8 mouse cellular contexts compared by ENCODE assay signal in genomic region chr17:43359826-43360619, GRCm38 (mm10). TPM values are rescaled to one million over a fixed set of nuclear protein-coding genes. Genes with fewer than 3 reads are reported as not detected.
DNase-seq lines count a peak whose midpoint lies in the region; ATAC-seq lines count a peak whose summit lies in the region.

Adgrf5 (plus strand) TSS chr17:43360451.

- 0 out of 2 replicates have a peak within 1 kb of the TSS, but pooled peaks have one; percentile 29 for H3K27ac ChIP-seq in hindbrain, embryonic 10.5 days
- H3K27ac ChIP-seq in hindbrain, embryonic 11.5 days (ENCODE audit: low read depth, low read length) = no peak within 1 kb of the TSS
- H3K27ac ChIP-seq in hindbrain, embryonic 16.5 days (ENCODE audit: low read depth, low read length) = no peak within 1 kb of the TSS
- H3K27ac ChIP-seq in neural tube, embryonic 11.5 days (ENCODE audit: low read depth, low read length) = no peak within 1 kb of the TSS

- no peaks in the 10 kb centered on the region for H3K27me3 ChIP-seq in hindbrain, embryonic 10.5 days (ENCODE audit: insufficient read depth, poor library complexity, severe bottlenecking)
- no peaks in the 10 kb centered on the region for H3K27me3 ChIP-seq in hindbrain, embryonic 11.5 days (ENCODE audit: control insufficient read depth, insufficient read depth, low read length)
- H3K27me3 ChIP-seq in hindbrain, embryonic 16.5 days (replicated peaks; ENCODE audit: control insufficient read depth, insufficient read depth, low read length) = no peaks in the 10 kb centered on the region
- H3K27me3 ChIP-seq in neural tube, embryonic 11.5 days (ENCODE audit: control insufficient read depth, insufficient read depth, low read length) = no peaks in the 10 kb centered on the region

- peak within 1 kb of the TSS; percentile 13; the same call in 1 of the 2 replicates for H3K4me3 ChIP-seq in hindbrain, embryonic 10.5 days
- H3K4me3 ChIP-seq in hindbrain, embryonic 11.5 days (ENCODE audit: low read depth, low read length) = no peak within 1 kb of the TSS
- H3K4me3 ChIP-seq in hindbrain, embryonic 16.5 days (ENCODE audit: low read length) = peak within 1 kb of the TSS; percentile 9; the same call in 1 of the 2 replicates
- 0 out of 2 replicates have a peak within 1 kb of the TSS, but pooled peaks have one; percentile 1 for H3K4me3 ChIP-seq in neural tube, embryonic 11.5 days (ENCODE audit: low read depth, low read length)

- peaks cover 26% of the 10 kb centered on the region for H3K4me1 ChIP-seq in hindbrain, embryonic 10.5 days (replicated peaks)
- no peaks in the 10 kb centered on the region for H3K4me1 ChIP-seq in hindbrain, embryonic 11.5 days (replicated peaks; ENCODE audit: control insufficient read depth, insufficient read depth, low read length)
- H3K4me1 ChIP-seq in hindbrain, embryonic 16.5 days (ENCODE audit: control insufficient read depth, insufficient read depth, low read depth, low read length) = no peaks in the 10 kb centered on the region; the same call in 1 of the 2 replicates
- H3K4me1 ChIP-seq in neural tube, embryonic 11.5 days (ENCODE audit: control insufficient read depth, insufficient read depth, low read length) = no peaks in the 10 kb centered on the region

- WGBS in hindbrain, embryonic 10.5 days = 64% methylated on average over 16 of the region's 16 CpGs
- WGBS in hindbrain, embryonic 11.5 days = 58% methylated on average over 16 of the region's 16 CpGs
- WGBS in hindbrain, embryonic 16.5 days = 66% methylated on average over 16 of the region's 16 CpGs
- 58% methylated on average over 16 of the region's 16 CpGs for WGBS in neural tube, embryonic 11.5 days

- H3K9me3 ChIP-seq in hindbrain, embryonic 10.5 days = no peaks in the 10 kb centered on the region
- H3K9me3 ChIP-seq in hindbrain, embryonic 11.5 days (ENCODE audit: control insufficient read depth, low read length) = no peaks in the 10 kb centered on the region
- H3K9me3 ChIP-seq in hindbrain, embryonic 16.5 days (ENCODE audit: control insufficient read depth, low read length) = no peaks in the 10 kb centered on the region
- H3K9me3 ChIP-seq in neural tube, embryonic 11.5 days (ENCODE audit: control insufficient read depth, low read length) = no peaks in the 10 kb centered on the region

- no peaks in the 10 kb centered on the region for H3K36me3 ChIP-seq in hindbrain, embryonic 10.5 days
- no peaks in the 10 kb centered on the region for H3K36me3 ChIP-seq in hindbrain, embryonic 11.5 days (ENCODE audit: control insufficient read depth, insufficient read depth, low read length)
- no peaks in the 10 kb centered on the region for H3K36me3 ChIP-seq in hindbrain, embryonic 16.5 days (ENCODE audit: control insufficient read depth, insufficient read depth, low read length)
- no peaks in the 10 kb centered on the region for H3K36me3 ChIP-seq in neural tube, embryonic 11.5 days (ENCODE audit: control insufficient read depth, insufficient read depth, low read length)

- peak; percentile 8 for DNase-seq in hindbrain, embryonic 10.5 days (ENCODE audit: low spot score)
- DNase-seq in hindbrain, embryonic 11.5 days (ENCODE audit: low spot score) = no peak
- no peak for DNase-seq in gastrocnemius, adult 8-10 months (ENCODE audit: low spot score in 2 of 2)
- DNase-seq in left cerebral cortex, postnatal 4 days = no peak
- DNase-seq in neural tube, embryonic 11.5 days (ENCODE audit: low spot score) = no peak
- no peak for DNase-seq in retina, embryonic 14.5 days (ENCODE audit: low spot score)
- DNase-seq in Muller cell, postnatal 12 days (ENCODE audit: inconsistent ontology term) = no peak

- H3K9ac ChIP-seq in hindbrain, embryonic 11.5 days (ENCODE audit: low read depth, low read length) = no peak within 1 kb of the TSS
- H3K9ac ChIP-seq in hindbrain, embryonic 16.5 days (ENCODE audit: low read depth, low read length) = no peak within 1 kb of the TSS
- H3K9ac ChIP-seq in neural tube, embryonic 11.5 days (ENCODE audit: low read length) = no peak within 1 kb of the TSS

- ATAC-seq in hindbrain, embryonic 11.5 days (ENCODE audit: low FRiP score) = no peak
- ATAC-seq in hindbrain, embryonic 16.5 days = no peak
- ATAC-seq in neural tube, embryonic 11.5 days (ENCODE audit: insufficient read depth, low FRiP score, low TSS enrichment) = no peak

- no peak within 1 kb of the TSS for H3K4me2 ChIP-seq in hindbrain, embryonic 11.5 days (replicated peaks; ENCODE audit: low read depth, low read length)
- H3K4me2 ChIP-seq in hindbrain, embryonic 16.5 days (ENCODE audit: low read length) = no peak within 1 kb of the TSS
- no peak within 1 kb of the TSS for H3K4me2 ChIP-seq in neural tube, embryonic 11.5 days (ENCODE audit: low read depth)

- intact Hi-C loops in left cerebral cortex, postnatal 4 days (cut with DNase I) = no loop called here

RNA-seq across cellular contexts. Expression of gene Adgrf5, which starts in this region (rescaled TPM):
- 6.4 and 6.7 TPM in 2 replicates for polyA plus RNA-seq in hindbrain, embryonic 10.5 days (2016; fragmentation: Nextera tagmentation; extraction: Ambion mirVana)
- polyA plus RNA-seq in hindbrain, embryonic 11.5 days (2014; fragmentation: Nextera tagmentation; extraction: Ambion mirVana) = 6.8 and 9.4 TPM in 2 replicates
- 10 to 100 TPM; 52.7 to 77.3 (median 63.6) TPM for total RNA-seq in gastrocnemius, adult 8-10 months (2022)
- 8.0 and 10.4 TPM in 2 replicates for polyA plus RNA-seq in hindbrain, embryonic 16.5 days (2015; fragmentation: Nextera tagmentation; extraction: Ambion mirVana)
- 10 to 100 TPM; 24.0 to 27.2 TPM for total RNA-seq in left cerebral cortex, postnatal 4 days (2021)
- polyA plus RNA-seq in neural tube, embryonic 11.5 days (2014; fragmentation: Nextera tagmentation; extraction: Ambion mirVana) = 8.8 and 11.5 TPM in 2 replicates
